Mouse (Mus musculus): ENCODE results near the gene Aga.
A peak's percentile ranks its signal among the peaks of the same experiment; 100 is the strongest.
"Not testable (repeated sequence)": the region's sequence is repeated elsewhere in the genome, so short reads cannot be mapped to it uniquely, and the experiment has no call there.

Aga gene

GRCm38 (mm10) chr8:53511551-53512127 lies at the start of gene Aga:
Aga (plus strand) TSS chr8:53511727.
- DNase-seq (ENCODE audit: low read depth, low spot score) = peak; percentile 95

GRCm38 (mm10) chr8:53489063-53489462 lies 22.5 kb upstream of the Aga start:
- DNase-seq (ENCODE audit: low read depth, low spot score) = no peak

GRCm38 (mm10) chr8:53496216-53496615 lies 15.3 kb upstream of the Aga start:
- DNase-seq (ENCODE audit: low read depth, low spot score) = no peak

GRCm38 (mm10) chr8:53496885-53497326 lies 14.6 kb upstream of the Aga start:
- no peak for DNase-seq (ENCODE audit: low read depth, low spot score)

- DNase-seq (ENCODE audit: low read depth, low spot score) = not testable (repeated sequence)
Measured at GRCm38 (mm10) chr8:53538049-53538448, 26.5 kb downstream of the Aga start.

GRCm38 (mm10) chr8:53539585-53539984 lies 28.1 kb downstream of the Aga start:
- DNase-seq (ENCODE audit: low read depth, low spot score) = no peak

GRCm38 (mm10) chr8:53562441-53563040 lies 51.0 kb downstream of the Aga start:
- no peak for DNase-seq (ENCODE audit: low read depth, low spot score)

GRCm38 (mm10) chr8:53566223-53566622 lies 54.7 kb downstream of the Aga start:
- DNase-seq (ENCODE audit: low read depth, low spot score) = no peak
